Mouse (Mus musculus) E14TG2a.4 (cell line): ENCODE data around the gene Klrg1.

Experiments used
- CTCF ChIP-seq: conservative IDR thresholded peaks from 2 replicates; pipeline ENCODE4 v1.5.1; 2014; ENCODE audit warnings: low read length
- NANOG ChIP-seq: IDR thresholded peaks from 2 replicates; pipeline ENCODE4 v1.6.1; 2014; ENCODE audit warnings: borderline replicate concordance, low read length, mixed read lengths

DNA sequence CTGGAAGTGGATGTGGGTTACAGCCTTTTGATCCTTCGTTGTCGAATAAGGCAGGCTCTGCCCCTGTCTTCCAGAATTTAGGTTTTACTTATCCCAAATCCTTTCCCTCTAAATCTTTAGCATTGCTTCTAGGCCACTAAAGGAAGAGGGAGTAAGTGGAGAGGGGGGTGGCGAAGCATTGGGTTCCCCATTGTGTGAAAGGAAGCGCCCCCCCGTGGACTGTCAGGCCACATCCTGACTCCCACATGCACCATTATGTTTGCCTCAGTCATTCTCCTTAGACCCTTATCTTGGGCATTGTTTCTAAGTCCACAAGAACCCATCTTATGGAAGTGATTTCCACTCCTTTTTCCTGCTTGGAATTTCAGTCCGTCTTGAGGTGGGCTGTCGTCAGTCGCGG, 12.6 kb upstream of the Klrg1 start:
- no peak for TF ChIP-seq CTCF
- no peak for TF ChIP-seq NANOG
